Mouse (Mus musculus): ENCODE data around the gene Adrm1.

GRCm38 (mm10) chr2:180154796-180155195 is 16.5 kb upstream of the Adrm1 start:
- TF ChIP-seq CTCF (IDR thresholded peaks at IDR 0.05): no peak
- TF ChIP-seq POLR2A (IDR thresholded peaks at IDR 0.05; ENCODE audit: insufficient read depth, low read depth, low read length): no peak
- TF ChIP-seq EP300 (IDR thresholded peaks at IDR 0.05; ENCODE audit: insufficient read depth, low read depth, low read length): no peak
